Mouse (Mus musculus) heart, adult 2 months (tissue): Measurements from ENCODE around the gene Klhl36.

Experiments
- CTCF ChIP-seq: fragments of 200-600 bp; IDR thresholded peaks from 2 replicates; pipeline ENCODE4 v1.8.1; 2022; ENCODE audit warnings: antibody characterized with exemption, mild to moderate bottlenecking, moderate library complexity
- EP300 ChIP-seq: fragments of 200-500 bp; IDR thresholded peaks from 2 replicates; pipeline ENCODE4 v1.6.1; 2011; ENCODE audit warnings: low read depth, low read length, control low read depth; ENCODE audit not compliant: insufficient read depth

- no peak for TF ChIP-seq CTCF
- TF ChIP-seq EP300: no peak
These were observed 35.9 kb downstream of the Klhl36 start for GRCm38 (mm10) chr8:119897933-119898332.
